Mouse (Mus musculus) G1E (cell line): Measurements from ENCODE around the gene Krtap26-1.

Experiments
- CTCF ChIP-seq: IDR thresholded peaks from 2 replicates; pipeline ENCODE4 v1.5.1; 2012; ENCODE audit warnings: low read depth, low read length, inconsistent platforms, mixed read lengths
- GATA1 ChIP-seq: IDR thresholded peaks from 2 replicates; pipeline ENCODE4 v1.6.1; 2012; ENCODE audit warnings: borderline replicate concordance, low read length, inconsistent platforms, mixed read lengths
- POLR2AphosphoS5 ChIP-seq: IDR thresholded peaks from 2 replicates; pipeline ENCODE4 v1.6.1; 2012; ENCODE audit warnings: low read depth, low read length, inconsistent platforms; ENCODE audit not compliant: insufficient replicate concordance
- TAL1 ChIP-seq: conservative IDR thresholded peaks from 2 replicates; pipeline ENCODE4 v1.6.1; 2012; ENCODE audit warnings: low read depth, low read length, inconsistent platforms, mixed read lengths

GRCm38 (mm10) chr16:88681282-88681681 lies 33.7 kb upstream of the Krtap26-1 start:
- no peak for TF ChIP-seq CTCF
- TF ChIP-seq TAL1 = no peak
- no peak for TF ChIP-seq GATA1
- TF ChIP-seq POLR2AphosphoS5 = no peak
